Mouse (Mus musculus) WW6 (cell line): ENCODE data around the gene Pcsk7.

Source experiments
- DNase-seq: peaks from one replicate; pipeline ENCODE4 v3.0.0-alpha.2; 2013; ENCODE audit warnings: low read depth, low spot score

The Pcsk7 gene

DNA sequence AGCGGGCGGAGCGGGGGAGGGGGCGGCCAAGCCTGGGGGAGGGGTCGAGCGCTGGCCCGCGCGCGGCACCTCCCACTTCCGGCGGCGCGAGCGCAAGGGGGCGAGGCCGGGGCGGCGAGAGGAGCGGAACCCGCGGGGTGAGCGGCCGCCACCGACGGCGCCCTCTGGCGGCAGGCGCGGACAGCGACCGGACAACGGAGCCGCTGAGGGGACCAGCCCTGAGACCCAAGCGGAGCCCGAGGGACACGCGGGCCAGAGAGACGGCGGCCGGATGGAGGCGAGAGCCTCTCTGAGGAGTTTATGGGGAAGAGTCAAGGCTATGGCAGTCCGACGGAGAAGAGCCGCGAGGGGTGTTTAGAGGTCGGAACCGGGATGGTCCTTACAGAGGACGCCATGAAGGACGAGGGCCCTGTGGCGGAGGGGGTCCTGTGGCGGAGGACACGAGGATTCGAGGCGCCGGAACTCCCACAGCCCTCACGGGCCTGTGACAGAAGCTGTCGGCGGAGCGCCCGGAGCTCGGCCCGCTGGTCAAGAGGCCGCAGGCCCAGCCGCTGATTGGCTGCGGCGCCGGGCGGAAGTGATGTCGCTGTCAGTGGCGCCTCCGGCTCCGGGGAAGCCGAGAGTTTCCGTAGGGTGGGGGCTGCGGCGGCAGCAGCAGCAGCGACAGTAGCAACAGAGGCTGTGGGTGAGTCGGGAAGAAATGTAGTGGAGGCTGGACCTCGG lies at the start of gene Pcsk7, which contains the start of gene Rnf214:
Gene Pcsk7, plus strand, starts transcription at position 143 of the 723 bp plus-strand sequence.
Gene Rnf214, minus strand, starts transcription at position 557 of the 723 bp plus-strand sequence.
- DNase-seq, result peak; percentile 63

DNA sequence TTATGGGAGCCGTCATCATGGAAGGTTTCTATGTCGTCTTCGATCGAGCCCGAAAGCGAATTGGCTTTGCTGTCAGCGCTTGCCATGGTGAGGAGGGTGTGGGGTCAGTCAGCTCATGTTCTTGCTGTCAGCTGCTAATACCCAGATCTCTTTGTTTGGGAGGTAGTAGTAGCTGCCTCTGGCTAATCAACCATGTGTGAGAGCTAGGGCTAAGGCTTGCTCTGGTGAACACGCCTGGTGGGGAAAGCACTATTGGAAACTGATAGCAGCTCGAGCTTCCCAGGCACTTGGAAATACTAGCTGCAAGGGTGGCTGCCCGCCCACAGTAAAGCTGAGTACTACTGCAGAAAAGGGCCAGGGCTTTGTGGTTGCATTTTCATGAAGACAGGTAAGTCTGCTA lies 46.9 kb upstream of the Pcsk7 start:
- no peak for DNase-seq

DNA sequence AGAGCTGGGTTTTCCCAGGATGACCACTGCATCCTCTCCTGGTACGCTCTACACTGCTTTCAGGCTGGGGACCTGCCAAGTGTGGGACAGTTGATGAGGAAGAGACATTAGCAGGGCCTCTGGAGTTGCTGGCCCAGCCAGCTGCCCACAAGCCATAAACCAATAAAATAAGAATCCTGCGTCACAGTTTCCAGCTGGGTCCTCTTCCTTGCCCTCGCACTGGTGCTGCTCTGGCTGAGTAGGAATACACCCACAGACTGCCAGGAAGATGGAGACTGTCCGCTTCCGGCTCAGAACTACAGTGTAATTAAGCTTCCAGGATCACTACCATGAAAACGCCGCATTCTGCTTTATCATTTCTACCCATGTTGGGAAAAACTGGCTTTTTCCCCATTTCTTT lies 44.5 kb upstream of the Pcsk7 start:
- no peak for DNase-seq

DNA sequence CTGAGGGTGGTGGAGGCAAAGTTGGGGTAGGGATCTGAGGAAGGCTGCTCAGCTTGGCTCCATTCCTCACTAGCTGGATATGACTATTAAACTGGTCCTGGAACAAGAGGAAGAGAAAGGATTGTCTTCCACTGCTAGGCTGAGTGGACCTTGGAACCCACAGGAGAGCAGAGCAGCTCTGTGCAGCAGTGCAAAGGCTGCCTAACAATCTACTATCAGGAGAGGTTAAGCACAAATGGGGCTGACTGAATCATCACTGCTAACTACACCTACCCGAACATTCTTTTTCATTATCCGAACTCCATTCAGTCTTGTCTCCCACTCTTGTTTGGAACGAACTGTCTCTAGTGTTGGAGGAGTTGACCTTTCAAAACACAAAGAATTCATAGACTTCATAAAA lies 37.1 kb upstream of the Pcsk7 start:
- DNase-seq, result no peak

DNA sequence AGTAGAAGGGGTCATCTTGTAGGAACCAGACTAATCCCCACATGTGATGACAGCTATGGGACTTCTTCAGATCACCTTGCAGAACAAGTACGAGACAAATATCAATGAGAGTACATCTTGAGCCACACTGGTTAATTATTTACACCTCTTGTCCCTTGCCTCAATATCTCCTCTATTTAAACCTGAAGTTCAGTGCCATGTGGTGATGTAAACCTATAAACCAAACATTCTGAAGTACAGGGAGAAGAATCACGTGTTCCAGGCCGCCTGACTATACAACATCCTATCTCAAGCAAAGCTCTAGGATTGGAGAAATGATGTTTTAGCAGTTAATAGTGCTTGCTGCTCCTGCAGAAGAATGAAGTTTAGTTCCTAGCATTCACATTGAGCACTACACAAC lies 36.0 kb upstream of the Pcsk7 start:
- DNase-seq, result no peak

DNA sequence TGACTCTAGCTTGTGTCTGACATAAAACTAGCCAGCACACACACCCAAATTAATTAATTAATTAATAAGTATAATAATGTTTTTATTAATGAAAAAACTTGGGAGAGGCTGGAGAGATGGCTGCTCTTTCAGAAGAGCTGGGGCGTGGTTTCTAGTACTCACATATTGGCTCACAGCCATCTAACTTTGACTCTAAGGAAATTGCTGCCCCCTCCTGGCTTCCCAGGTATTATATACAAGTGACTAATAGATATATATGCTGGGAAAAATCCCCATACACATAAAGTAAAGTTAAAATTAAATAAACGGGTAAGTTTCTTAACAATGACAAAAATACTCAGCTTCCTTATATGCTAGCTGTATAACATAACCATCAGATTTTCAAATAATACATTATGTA lies 28.4 kb upstream of the Pcsk7 start:
- DNase-seq, result no peak

DNA sequence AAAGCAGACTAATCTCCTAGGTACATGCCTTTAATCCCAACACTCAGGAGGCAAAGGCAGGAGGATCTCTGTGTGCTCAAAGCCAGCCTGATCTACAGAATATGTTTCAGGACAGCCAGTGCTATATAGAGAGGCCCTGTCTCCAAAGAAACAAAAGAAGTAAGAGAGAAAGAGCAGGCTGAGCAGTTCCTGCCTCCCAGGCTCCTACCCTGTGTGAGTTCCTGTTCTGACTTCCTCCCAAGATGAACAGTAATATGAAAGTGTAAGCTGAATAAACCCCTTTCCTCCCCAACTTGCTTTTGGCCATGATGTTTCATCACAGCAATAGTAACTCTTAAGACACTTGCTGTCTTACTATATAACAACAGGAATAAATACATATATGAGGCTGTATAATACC lies 12.6 kb upstream of the Pcsk7 start:
- no peak for DNase-seq

DNA sequence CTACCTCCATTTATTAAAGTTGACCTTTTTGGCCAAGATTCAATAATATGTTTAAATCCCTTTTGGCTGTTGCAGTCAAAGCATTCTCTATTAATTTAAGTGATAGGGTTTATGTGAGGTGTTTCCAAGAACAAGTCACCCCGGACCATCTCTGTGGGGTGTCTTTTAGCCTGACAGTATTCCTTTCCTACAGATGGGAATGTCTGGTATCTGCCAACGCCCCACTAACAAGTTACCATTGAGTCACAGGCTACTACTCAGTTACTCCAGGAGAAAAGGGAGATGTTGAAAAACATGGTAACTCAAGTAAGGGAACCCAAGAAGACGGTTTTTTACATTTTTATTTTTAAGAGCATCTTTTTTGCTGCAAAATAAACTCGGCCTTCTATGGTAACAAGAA lies 1.1 kb upstream of the Pcsk7 start:
- no peak for DNase-seq

DNA sequence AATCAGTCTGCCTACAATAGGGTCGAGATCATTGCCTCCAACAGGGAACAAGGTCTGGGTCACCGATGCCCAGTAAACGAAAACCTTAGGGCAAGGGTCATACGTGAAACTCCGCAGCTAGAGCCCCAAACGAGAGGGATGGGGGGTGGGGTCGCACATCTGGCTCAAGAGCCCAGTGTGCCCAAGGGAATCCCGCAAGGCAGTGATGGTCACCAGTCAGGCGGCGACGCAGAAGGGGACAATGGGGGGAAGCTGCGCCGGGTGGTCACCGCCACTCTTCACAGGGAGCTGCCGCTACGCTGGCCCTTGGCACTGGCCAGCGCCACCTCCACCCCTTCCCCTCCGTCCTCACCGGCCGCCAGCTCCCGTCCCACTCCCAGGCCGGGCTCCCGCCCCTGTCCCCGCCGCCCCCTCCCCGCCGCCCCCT lies 473 bp upstream of the Pcsk7 start:
- peak; percentile 18 for DNase-seq

DNA sequence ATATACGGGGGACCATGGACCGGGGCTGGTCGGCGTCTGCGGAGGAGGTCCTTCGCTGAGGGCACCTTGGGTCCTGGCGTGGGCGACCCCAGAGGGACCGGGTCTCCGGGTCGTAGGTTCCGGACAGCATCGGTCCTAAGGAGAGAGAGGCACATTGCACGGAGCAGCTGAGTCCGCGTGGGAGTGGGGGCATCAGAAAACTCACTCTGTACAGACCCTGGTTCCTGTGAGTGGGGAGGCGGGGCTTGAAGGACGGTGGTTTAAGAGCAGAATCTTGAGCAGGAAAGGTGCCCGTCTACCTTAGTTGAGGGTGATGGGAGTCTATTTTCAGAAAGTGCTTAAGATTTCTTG lies 756 bp downstream of the Pcsk7 start:
- no peak for DNase-seq

DNA sequence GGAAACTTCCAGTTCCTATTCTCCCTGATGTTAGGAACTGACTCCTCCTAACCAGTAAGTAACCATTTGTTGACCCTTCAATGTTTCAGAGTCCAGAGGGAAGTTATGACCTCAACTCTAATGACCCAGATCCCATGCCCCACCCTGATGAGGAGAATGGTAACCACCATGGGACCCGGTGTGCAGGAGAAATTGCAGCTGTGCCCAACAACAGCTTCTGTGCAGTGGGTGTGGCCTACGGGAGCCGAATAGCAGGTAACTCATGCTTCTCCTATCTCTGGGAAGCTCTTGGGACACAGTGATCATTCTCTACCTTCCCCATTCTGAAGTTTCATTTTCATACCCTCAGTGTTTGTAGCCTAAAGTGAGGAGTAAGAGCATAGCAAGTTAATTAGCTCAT lies 4.7 kb downstream of the Pcsk7 start:
- DNase-seq, result no peak

DNA sequence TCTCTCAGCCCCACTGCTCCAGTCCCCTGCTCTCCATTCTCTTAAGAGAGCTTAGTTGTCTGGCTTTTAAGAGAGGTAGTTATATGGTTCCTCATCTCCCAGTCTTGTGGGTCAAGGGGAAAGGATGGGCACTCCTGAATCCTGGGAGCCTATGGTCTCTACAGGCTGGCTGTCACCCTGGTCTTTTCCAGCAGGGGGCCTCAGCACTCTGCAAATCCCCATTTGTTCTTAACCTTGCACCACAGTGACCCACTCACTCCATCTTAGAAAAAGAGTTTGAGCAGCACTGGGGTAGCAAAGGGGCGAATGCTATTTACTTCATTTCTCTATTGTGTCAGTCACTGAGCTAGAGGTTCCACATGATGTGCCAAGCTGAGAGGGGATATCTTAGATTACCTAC lies 5.4 kb downstream of the Pcsk7 start:
- DNase-seq, result no peak

DNA sequence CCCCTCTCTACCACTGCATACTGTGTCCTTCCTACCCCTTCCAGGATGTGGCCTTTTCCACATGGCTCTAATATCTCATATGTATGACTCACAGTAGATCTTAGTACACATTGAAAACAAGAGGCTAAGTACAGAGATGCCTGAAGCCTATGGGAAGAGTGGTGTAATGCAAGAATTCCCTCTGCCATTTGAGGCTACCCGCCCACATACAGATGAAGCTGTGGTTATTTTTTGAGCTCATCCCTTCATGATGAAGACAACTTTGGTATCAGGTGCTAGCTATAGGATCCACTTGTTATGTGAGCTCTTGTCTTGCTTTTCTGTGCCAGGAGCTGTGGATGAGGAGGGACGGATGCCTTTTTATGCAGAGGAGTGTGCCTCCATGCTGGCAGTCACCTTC lies 9.4 kb downstream of the Pcsk7 start:
- no peak for DNase-seq

DNA sequence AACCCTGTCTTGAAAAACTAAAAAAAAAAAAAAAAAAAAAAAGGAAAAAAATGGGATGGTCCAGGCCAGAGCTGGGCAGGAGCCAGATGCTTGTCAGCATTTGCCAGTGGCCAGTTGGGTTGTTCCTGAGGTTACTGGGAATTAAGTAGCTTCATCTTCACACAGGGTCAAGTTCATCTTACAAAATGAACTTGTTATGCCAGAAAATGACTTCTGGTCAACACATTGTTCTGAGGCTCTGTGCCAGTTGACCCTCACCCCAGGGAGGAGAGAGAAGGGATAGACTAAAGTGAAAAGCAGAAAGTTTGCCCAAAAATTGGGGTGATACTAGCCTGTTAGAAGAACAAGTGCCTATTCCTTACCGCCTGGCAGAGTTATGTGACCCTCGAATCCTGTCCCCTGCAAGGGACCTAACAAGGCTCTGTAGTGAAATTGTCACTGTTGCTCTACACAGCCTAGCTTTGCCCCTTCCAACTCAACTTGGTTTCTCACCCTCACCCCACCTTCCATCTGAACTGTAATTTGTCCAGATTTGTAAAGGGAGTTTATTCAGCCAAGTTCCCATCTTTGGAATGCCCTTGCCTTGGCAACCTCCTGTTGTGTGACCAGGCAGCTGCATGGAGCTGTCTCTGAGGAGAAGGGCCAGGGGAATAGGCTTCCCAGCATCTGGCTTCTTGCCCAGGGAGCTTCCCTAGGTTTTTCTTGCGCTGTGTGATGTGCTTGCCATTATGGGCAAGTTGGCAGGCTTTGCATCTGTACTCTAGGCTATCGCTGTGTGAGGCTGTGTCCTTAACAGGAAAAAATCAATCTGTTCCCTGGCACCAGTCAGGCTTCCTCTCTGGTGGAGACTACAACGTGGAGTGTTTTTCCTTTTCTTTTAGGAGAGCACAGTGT lies 11.0 kb downstream of the Pcsk7 start:
- no peak for DNase-seq

DNA sequence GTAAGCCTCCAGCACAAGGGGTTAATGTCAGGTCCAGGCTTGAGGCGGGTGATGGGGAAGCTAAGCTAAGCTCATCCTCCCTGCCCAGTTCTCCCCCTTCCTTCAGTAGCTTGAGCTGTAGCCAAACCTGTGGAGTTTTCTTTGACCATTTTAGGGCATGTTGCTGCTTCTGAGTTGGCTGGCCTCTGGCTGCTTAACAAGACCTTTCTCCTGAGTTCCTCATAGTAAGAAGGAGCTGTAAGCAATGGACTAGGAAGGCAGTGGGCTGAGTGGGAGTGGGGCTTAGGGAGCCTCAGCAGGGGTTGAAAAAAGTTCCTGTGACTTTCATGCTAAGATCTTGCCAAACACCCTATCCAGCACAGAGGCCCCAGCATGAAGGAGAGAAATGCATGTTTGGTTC lies 13.6 kb downstream of the Pcsk7 start:
- no peak for DNase-seq

DNA sequence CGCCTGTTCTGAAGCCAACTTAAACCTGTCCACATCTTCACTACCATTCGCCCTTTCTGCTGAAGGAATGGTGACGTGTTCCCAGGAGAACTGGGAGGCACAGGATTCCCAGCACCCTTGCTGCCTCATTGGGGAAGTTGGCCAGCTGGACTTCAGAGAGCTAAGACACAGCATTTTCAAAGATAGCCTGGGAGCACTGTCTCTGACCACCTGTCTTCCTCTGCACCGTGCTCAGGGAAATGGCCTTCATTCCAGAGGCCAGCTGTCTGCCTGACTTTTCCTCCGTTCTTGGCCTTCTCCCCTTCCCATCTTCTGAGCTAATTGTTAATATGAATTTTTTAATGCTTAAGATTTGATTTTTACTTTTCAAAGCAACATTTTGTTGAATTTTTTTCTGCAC lies 23.0 kb downstream of the Pcsk7 start:
- no peak for DNase-seq

DNA sequence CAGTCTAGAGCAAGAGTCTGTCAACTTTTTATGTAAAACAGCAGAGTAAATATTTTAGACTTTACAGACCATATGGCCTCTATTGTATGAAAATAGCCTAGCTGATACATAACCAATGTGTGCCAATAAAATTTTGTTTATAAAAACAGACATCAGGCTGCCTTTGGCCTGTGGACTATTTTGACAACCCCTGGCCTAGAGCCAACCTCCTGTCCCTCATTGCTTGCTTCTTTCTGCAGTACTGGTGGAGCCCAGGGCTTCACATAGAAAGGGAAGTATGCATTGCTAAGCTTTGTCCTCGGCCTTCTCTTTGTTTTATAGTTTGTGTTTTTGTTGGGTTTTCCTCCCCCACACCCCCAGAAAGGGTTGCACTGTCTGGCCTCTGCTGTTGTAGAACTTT lies 25.7 kb downstream of the Pcsk7 start:
- DNase-seq, result no peak

DNA sequence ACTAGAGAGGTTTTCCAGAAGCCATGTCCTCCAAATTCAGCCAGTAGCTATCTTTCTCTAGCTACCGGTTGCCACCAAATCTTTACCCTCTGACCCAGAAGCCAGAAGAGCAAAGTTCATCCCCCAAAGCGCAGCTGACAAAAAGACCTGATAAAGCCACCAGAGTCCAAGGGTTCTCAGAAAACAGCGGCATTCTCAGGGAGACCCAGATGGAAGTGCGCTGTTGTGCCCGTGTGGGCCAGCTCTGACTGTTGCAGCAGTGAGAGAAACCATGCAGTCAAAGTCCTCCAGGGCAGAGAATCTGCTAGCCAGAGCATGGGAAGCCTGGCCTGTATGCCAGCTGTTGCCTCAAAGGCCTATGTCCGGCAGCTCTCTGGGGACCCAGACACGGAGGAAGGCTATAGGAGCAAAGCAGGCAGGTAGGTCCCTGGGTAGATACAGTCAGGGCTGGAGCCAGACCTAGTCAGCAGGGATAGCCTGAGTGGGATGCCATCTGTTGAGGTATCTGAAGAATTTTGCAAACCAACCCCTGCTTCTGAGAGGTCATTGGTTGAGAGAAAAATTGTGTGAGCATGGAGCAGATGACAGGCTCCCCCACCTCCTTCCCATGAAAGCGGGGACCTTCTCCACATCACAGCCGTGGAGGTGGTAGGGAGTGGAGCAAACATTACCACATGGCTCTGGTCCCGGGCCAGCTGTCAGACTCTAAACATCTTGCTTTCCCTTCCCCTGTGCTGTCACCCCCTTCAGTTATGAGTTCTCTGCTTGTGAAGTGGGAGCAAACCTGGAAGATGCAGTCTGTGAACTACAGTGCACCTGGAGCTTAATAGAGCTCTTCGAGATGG lies 26.5 kb downstream of the Pcsk7 start:
- DNase-seq, result no peak

DNA sequence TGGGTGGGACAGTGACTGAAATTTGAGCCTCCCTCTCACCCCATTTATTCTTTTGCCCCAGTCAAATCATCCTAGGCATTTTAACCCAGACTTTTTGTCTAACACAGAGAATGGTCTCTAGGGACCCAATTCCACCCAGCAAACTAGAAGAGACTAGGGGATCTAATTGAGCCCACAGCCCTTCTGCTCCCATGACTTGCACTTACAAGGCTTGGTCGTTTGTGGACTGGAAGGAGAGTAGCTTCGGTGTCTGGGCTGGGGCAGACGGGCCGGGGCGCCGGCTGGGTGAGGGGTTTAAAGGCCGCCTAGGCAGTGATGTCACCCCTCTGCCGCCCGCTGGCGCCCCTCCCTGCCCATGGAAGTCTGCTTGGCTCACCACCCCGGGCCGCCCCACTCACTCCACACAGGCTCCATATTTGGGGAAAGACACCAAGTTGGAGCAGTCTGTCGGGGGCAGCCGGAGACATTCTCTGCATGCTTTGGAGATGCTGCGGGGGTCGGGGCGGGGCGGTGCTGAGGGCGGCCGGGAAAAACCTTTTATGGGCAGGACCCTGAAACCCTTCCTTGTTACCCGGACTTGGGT lies 29.4 kb downstream of the Pcsk7 start, which contains the start of gene Tagln:
Gene Tagln, minus strand, starts transcription at position 431 of the 583 bp plus-strand sequence.
- no peak for DNase-seq

DNA sequence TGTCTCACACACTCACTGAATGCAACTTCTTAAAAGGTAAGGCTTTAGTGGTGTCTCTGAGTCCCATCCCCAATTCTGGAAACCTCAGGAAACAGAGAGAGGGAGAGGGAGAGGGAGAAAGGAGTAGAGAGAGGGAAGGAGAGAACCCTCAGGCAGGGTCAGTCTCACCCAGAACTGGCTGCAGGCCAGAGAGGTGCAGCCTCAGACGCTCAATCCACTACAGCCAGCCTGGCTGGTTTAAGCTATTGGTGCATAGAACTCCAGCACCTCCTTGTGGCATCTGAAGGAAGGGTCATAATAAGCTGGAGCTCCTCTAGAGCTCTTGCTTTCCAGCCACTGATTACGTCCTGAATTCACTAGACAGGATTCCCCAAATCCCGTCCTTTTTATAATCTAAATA lies 30.6 kb downstream of the Pcsk7 start:
- no peak for DNase-seq

DNA sequence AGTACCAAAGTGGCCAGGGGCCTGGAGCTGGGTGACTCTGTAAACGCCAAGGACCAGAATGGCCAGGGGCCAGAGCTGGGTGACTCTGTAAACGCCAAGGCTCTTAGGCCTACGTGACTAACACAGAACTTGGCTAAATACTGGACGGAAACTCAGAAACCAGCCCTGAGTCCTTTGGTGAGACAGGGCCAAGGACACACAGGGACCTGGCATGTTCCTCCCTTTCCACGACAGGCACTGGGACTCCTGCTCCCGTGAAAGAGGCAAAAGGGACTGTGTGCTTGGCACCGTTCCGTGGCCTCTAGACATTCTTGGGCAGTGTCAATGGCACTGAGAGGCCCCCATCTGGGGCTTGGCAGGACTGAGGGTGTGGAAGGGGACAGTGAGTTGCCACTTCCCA lies 31.8 kb downstream of the Pcsk7 start:
- no peak for DNase-seq
